Mouse (Mus musculus) bone marrow, adult 2 months (tissue): Measurements from ENCODE around the gene Ifngr2. TPM values are rescaled to one million over a fixed set of nuclear protein-coding genes. Genes with fewer than 3 reads are reported as not detected.

Experiments used
- H3K27ac ChIP-seq: fragments of 200-500 bp; 2 replicates; pipeline ENCODE4 v1.5.1; 2012; ENCODE audit warnings: low read depth, mild to moderate bottlenecking, control low read depth, inconsistent platforms, low read length; ENCODE audit not compliant: control insufficient read depth, poor library complexity, insufficient read depth
- H3K4me1 ChIP-seq: fragments of 200-500 bp; 2 replicates; pipeline ENCODE4 v1.6.1; 2011; ENCODE audit warnings: low read length; ENCODE audit not compliant: control insufficient read depth, insufficient read depth
- H3K4me3 ChIP-seq: fragments of 200-500 bp; replicated peaks from 2 replicates; pipeline ENCODE3; 2011; ENCODE audit warnings: mild to moderate bottlenecking, low read depth, low read length, control low read depth; ENCODE audit not compliant: control insufficient read depth
- CTCF ChIP-seq: fragments of 200-500 bp; IDR thresholded peaks from 2 replicates; pipeline ENCODE4 v1.5.1; 2011; ENCODE audit warnings: low read length, control low read depth; ENCODE audit not compliant: control insufficient read depth, insufficient read depth
- POLR2A ChIP-seq: fragments of 200-500 bp; IDR thresholded peaks from 2 replicates; pipeline ENCODE4 v1.6.1; 2011; ENCODE audit warnings: low read depth, mild to moderate bottlenecking, control low read depth, low read length, borderline replicate concordance; ENCODE audit not compliant: control insufficient read depth
- WGBS: fragments of 180-500 bp; shearing (Covaris S2); methylation state at CpG from one replicate; pipeline ENCODE4 v1.1.7; 2018; 5-methylcytosine and 5-hydroxymethylcytosine counted together
- polyA plus RNA-seq: library from polyadenylated mRNA; stranded (reverse); fragments of >200 nt; gene quantifications from 2 replicates; pipeline ENCODE4 v1.2.4, GENCODE M21; 2011; ENCODE audit warnings: low replicate concordance; ENCODE audit not compliant: missing spikeins, insufficient read depth, insufficient read length

Gene Ifngr2
- polyA plus RNA-seq, result 11.1 and 27.7 TPM in 2 replicates

DNA sequence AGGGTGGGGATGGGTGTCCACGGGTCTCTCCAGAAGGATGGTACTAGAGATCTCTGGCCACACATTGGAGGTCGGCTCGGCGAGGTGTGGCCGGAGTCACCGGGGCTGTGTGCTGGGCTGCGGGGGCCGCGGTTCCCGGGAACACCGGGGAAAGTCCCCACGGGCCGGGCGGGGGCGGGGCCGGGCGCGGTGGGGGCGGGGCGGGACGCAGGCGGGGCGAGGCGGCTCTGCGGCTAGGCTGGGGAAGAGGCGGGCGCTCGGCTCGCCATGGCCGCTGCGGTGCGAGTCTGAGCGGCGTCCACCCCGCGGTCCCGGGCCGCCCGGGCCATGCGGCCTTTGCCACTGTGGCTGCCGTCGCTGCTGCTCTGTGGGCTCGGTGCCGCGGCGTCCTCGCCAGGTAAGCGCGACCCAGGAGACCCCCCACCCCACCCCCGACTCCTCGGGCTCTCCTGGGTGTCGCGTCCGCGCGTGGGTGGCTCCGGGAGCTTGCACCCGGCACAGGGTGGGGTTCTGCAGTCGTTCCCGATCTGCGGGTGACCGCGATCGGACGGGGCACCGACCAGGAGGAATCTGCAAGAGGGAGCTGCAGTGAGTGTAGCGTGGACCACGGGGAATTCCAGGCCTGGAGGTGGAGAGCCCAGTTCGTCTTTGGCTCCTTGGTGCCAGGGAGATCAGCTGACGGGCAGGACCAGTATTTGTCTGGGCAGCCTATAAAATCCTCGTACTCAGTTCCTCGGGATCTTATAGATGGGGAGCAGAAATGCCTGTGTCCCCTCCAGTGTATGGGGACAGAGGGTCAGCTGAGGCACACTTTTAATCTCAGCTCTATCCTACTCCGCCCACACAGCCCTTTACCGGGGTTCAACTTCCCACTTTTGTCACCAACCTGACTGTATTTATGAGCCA lies at the start of gene Ifngr2:
Gene Ifngr2, plus strand, starts transcription at position 237 of the 906 bp plus-strand sequence.
- H3K27ac ChIP-seq, result peak within 1 kb of the TSS; percentile 97
- under 1% methylated on average over 63 of the region's 74 CpGs for whole genome bisulfite sequencing

DNA sequence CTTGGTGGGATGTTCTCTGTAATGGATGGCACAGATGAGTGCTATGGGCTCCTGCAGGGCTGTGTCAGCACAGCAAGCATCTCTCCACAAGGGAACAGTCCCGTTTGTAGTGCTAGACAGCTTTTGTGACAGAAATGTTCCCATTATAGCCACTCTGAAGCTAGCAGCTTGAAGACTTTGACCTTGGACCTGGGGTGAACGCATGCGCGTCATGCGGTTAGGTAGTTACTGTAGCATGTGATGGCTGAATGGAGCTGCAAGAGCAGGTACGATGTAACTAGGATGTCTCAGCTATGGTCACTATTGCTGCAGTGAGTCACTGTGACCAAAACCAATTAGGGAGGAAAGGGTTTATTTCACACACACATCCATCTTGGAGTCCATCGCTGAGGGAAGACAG lies 48.8 kb upstream of the Ifngr2 start:
- no peak for TF ChIP-seq POLR2A
- no peak for TF ChIP-seq CTCF
- no peaks in the 10 kb centered on the region for H3K4me1 ChIP-seq
- H3K27ac ChIP-seq, result no peak overlapping the region
- WGBS, result 94% methylated on average over 7 of the region's 7 CpGs
- no peak overlapping the region for H3K4me3 ChIP-seq

More for the DNA sequence above, at the start of gene Ifngr2:
- peak; percentile 68; the same call in 1 of the 2 replicates for TF ChIP-seq POLR2A
- no peak for TF ChIP-seq CTCF
- H3K4me1 ChIP-seq, result peaks cover 10% of the 10 kb centered on the region; the same call in 1 of the 2 replicates
- peak within 1 kb of the TSS; percentile 89 for H3K4me3 ChIP-seq

DNA sequence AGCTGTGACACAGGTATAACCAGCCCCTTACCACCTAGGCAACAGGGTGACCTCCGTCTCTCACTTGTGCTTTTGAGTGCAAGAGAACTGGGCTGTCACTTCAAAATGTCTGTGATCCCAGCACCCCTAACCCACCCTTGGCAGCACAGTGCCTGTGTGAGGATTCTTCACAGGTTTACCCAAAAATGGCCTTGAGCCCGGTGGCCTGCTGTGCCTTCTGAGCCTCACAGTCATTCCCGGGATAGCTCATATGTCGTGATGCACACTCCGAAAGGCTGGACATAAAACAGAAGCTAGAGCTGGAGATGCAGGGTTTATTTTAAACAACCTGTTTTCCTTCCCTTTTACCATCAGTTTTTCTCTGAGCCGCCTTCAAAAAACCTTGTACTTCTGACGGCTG lies 42.2 kb upstream of the Ifngr2 start:
- Histone ChIP-seq H3K4me3 (no peak overlapping the region), H3K4me1 (no peaks in the 10 kb centered on the region), H3K27ac (no peak overlapping the region)
- TF ChIP-seq CTCF, result no peak
- no peak for TF ChIP-seq POLR2A
- 89% methylated on average over 7 of the region's 7 CpGs for WGBS

DNA sequence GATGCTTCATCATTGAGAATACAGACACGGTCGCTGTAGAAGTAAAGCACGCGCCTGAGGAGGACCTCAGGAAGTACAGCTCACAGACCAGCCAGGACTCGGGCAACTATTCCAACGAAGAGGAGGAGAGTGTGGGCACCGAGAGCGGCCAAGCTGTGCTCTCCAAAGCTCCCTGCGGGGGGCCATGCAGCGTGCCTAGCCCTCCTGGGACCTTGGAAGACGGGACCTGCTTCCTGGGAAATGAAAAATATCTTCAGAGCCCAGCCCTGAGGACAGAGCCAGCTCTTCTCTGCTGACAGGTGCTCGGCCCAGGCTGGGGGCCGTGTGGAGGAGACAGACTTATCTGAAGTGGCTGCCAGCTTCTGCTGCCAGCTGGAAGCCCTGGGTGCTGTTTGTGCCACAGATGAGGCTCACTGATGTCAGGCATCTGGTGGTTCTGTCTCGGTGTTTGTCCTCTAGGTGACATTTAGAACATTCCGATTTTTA lies 41.7 kb upstream of the Ifngr2 start:
- no peaks in the 10 kb centered on the region for H3K4me1 ChIP-seq
- no peak overlapping the region for H3K4me3 ChIP-seq
- 83% methylated on average over 15 of the region's 15 CpGs for WGBS
- TF ChIP-seq POLR2A, result no peak
- no peak for TF ChIP-seq CTCF
- no peak overlapping the region for H3K27ac ChIP-seq

DNA sequence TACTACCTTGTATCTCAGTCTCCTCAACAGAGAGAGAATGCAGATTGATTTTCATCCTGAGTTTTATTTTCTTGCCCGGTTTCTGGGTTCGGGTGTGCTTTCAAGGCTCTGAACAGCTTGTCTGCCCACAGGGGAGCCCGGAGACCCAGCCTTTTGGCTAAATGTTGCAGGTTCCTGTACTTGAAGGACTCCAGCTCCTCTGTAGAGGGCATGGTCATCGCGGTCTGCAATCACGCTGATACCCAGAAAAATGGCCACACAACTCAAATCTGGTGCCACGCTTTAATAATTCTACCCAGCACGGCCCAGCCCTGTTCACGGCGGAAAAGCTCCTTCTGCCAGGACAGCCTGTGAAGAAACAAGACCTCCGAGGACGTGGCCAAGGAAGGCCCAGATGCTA lies 40.5 kb upstream of the Ifngr2 start:
- TF ChIP-seq CTCF (no peak), POLR2A (no peak)
- Histone ChIP-seq H3K27ac (no peak overlapping the region), H3K4me1 (no peaks in the 10 kb centered on the region; the same call in 1 of the 2 replicates), H3K4me3 (no peak overlapping the region)
- WGBS, result 93% methylated on average over 12 of the region's 12 CpGs

DNA sequence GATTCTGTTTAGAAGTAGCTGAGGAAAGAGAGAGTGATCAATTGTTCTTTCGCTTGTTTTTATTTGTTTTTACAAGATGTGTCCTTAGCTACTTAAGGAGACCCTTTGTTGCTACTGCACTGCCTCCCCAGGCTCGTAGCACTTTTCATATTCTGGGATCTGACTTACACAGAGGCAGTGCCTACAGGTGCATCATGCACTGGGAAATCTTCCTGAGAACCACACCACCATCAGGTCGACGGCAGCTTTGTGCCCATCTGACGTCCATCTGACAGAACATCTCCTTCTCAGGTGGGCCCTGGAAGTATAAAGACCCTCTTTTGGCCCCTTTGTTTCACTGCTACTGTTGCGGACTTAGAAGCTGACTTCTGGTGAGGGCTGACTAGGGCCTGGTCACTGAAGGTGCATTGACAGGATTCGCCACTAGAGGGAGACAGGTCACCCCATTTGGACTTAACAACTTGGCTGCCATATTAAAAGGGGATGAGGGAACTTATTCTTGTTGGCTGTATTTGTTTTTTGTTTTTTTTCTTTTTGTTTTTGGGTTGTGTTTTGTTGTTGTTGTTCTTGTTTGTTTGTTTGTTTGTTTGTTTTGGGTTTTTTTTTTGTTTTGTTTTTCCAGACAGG lies 34.6 kb upstream of the Ifngr2 start:
- WGBS, result 37% methylated on average over 7 of the region's 7 CpGs
- no peak overlapping the region for H3K4me3 ChIP-seq
- TF ChIP-seq POLR2A (no peak), CTCF (peak; percentile 93)
- H3K27ac ChIP-seq, result no peak overlapping the region
- no peaks in the 10 kb centered on the region; the same call in none of the 2 replicates for H3K4me1 ChIP-seq

DNA sequence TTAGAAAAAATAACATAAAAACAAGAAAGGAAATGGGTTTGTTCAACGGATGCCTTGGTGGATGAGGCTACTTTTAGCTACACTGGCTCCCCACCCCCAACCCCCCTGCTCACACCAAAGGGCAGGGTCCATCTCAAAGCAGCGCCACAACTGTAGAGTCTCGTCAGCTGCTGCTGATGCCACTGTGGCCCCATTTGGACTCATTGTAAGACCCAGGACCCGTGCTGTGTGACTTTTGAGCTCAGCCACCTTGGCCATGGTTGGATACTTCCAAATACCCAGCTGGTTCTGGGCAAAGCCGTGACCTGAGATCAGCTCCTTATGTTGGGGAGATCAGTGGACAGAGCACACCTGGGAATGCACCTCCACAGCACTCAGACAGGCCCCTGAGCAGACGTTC lies 33.8 kb upstream of the Ifngr2 start:
- 76% methylated on average over 6 of the region's 6 CpGs for WGBS
- Histone ChIP-seq H3K4me1 (no peaks in the 10 kb centered on the region; the same call in none of the 2 replicates), H3K27ac (no peak overlapping the region), H3K4me3 (no peak overlapping the region)
- TF ChIP-seq POLR2A (no peak), CTCF (no peak)

DNA sequence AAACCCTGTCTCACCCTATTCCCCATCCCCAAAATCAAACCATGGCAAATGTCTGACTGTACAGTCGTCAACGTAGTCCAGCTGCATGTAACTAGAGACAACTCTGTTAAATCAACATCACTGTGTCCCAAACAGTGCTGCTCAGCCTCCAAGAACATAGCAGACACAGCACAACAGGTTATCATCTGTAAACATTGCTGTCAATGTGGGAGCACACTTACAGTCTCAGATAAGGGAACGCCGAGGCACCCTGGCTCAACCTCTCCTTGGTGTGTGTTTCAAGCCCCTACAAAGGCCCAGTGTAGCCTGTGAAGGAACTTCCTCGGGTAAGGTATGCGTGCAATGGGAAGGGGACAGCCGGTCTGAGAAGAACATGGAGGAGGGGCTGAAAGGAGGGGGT lies 29.9 kb upstream of the Ifngr2 start:
- no peak for TF ChIP-seq POLR2A
- no peak for TF ChIP-seq CTCF
- peaks cover 3% of the 10 kb centered on the region for H3K4me1 ChIP-seq
- WGBS, result 52% methylated on average over 7 of the region's 7 CpGs
- H3K27ac ChIP-seq, result no peak overlapping the region
- no peak overlapping the region for H3K4me3 ChIP-seq
